Mouse (Mus musculus) forebrain, embryonic 16.5 days (tissue): ENCODE measurements around the gene Esyt2. TPM values are rescaled to one million over a fixed set of nuclear protein-coding genes. Genes with fewer than 3 reads are reported as not detected.
"Not testable (repeated sequence)": the region's sequence is repeated elsewhere in the genome, so short reads cannot be mapped to it uniquely, and the experiment has no call there.

Experiments
- ATAC-seq: fragments of 200-750 bp; cut with Nextera tagmentation; 2 replicates; pipeline ENCODE4 v1.8.0; 2017; ENCODE audit warnings: mild to moderate bottlenecking, moderate library complexity
- H3K27ac ChIP-seq: fragments of 300-500 bp; sonication (generic); 2 replicates; pipeline ENCODE4 v1.5.1; 2014; ENCODE audit warnings: low read length, control low read depth
- H3K27me3 ChIP-seq: fragments of 300-500 bp; sonication (generic); replicated peaks from 2 replicates; pipeline ENCODE4 v1.6.1; 2014; ENCODE audit warnings: low read length; ENCODE audit not compliant: control insufficient read depth, insufficient read depth
- H3K36me3 ChIP-seq: fragments of 300-500 bp; sonication (generic); 2 replicates; pipeline ENCODE4 v1.6.1; 2014; ENCODE audit not compliant: control insufficient read depth, insufficient read depth
- H3K4me1 ChIP-seq: fragments of 300-500 bp; sonication (generic); replicated peaks from 2 replicates; pipeline ENCODE4 v1.6.1; 2014; ENCODE audit warnings: low read length; ENCODE audit not compliant: control insufficient read depth, insufficient read depth
- H3K4me2 ChIP-seq: fragments of 300-500 bp; sonication (generic); 2 replicates; pipeline ENCODE4 v1.6.1; 2014; ENCODE audit warnings: mild to moderate bottlenecking, low read length, control low read depth
- H3K4me3 ChIP-seq: fragments of 300-500 bp; sonication (generic); replicated peaks from 2 replicates; pipeline ENCODE4 v1.5.1; 2014; ENCODE audit warnings: mild to moderate bottlenecking, low read length, control low read depth
- H3K9ac ChIP-seq: fragments of 300-500 bp; sonication (generic); replicated peaks from 2 replicates; pipeline ENCODE4 v1.6.1; 2014; ENCODE audit warnings: low read depth, low read length, control low read depth
- H3K9me3 ChIP-seq: fragments of 300-500 bp; sonication (generic); 2 replicates; pipeline ENCODE4 v1.6.1; 2016; ENCODE audit warnings: low read length; ENCODE audit not compliant: control insufficient read depth
- WGBS: fragments of 180-500 bp; shearing (Covaris S2); extraction: QIAGEN DNeasy Blood & Tissue Kit; methylation state at CpG from one replicate; pipeline ENCODE4 v1.1.7; 2014; 5-methylcytosine and 5-hydroxymethylcytosine counted together
- polyA plus RNA-seq: library from polyadenylated mRNA; unstranded; fragments of >200 nt; fragmentation: Nextera tagmentation; extraction: Ambion mirVana; gene quantifications from 2 replicates; pipeline ENCODE4 v1.2.1, GENCODE M21; 2015

Esyt2 gene
- polyA plus RNA-seq, 1 experiment from 2014 or later: 12.9 TPM

DNA sequence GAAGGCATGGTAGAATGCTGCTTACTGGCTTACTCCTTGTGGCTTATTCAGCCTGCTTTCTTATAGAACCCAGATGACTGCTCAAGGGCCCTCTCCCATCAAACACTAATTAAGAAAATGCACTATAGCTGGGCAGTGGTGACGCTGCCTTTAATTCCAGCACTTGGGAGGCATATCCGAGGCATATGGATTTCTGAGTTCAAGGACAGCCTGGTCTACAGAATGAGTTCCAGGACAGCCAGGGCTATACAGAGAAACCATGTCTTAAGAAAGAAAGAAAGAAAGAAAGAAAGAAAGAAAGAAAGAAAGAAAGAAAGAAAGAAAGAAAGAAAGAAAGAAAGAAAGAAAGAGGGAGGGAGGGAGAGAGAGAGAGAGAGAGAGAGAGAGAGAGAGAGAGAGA, 5.9 kb upstream of the Esyt2 start, which contains the start of gene Gm11027:
Gm11027 (plus strand) TSS at position 301 of the 400 bp plus-strand sequence.
- H3K36me3 ChIP-seq, H3K9me3 ChIP-seq, H3K9ac ChIP-seq, H3K4me3 ChIP-seq, H3K4me2 ChIP-seq, ATAC-seq, H3K27me3 ChIP-seq, H3K4me1 ChIP-seq, H3K27ac ChIP-seq: not testable (repeated sequence)
- 79% methylated on average over 2 of the region's 2 CpGs for WGBS

DNA sequence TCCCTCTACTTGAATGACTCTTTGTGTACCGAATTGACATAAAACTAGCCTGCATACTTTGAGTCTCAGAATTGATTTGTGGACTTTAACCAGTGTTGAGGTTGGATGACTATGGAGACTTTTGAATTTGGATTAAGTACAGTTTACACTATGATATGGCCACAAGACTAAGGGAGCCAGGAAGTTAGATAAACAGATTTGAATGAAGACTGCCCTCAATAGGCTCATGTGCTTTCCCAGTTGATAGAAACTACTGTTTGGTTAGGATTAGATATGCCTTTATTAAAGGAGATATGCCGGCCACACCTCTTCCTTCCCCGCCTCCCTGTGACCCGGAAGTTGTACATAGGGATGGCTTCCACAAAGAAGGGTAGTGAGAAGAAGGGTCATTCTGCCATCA, 5.4 kb upstream of the Esyt2 start:
- no peaks in the 10 kb centered on the region for H3K27me3 ChIP-seq
- no peak overlapping the region for H3K4me2 ChIP-seq
- 0 out of 2 replicates have a peak, but pooled peaks cover 4% of the 10 kb centered on the region for H3K4me1 ChIP-seq
- no peak for ATAC-seq
- no peak overlapping the region for H3K9ac ChIP-seq
- H3K27ac ChIP-seq: no peak overlapping the region
- H3K4me3 ChIP-seq: no peak overlapping the region
- no peaks in the 10 kb centered on the region for H3K36me3 ChIP-seq
- no peaks in the 10 kb centered on the region for H3K9me3 ChIP-seq
- 93% methylated on average over 4 of the region's 4 CpGs for WGBS

DNA sequence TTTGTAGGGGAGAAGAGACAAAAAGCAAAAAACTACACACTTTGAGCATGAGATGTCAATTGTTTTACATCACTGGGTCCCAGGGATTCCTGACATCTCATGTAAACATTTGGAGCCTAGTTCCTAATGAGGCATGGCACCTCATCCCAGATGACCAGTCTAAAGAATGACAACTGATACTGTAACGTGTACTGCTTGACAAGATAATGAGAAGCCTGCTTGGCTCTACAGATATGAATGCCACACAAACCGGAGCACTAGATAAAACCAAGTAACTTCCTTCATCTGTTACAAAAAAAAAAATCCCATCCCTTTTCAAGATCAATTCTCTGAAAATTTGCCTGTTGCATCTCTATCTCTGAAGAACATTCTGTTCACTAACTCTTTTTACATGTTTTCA, 4.0 kb upstream of the Esyt2 start:
- Histone ChIP-seq H3K4me2 (no peak overlapping the region), H3K27ac (no peak overlapping the region), H3K9ac (no peak overlapping the region), H3K4me3 (no peak overlapping the region), H3K27me3 (no peaks in the 10 kb centered on the region), H3K4me1 (peaks cover 7% of the 10 kb centered on the region), H3K9me3 (no peaks in the 10 kb centered on the region), H3K36me3 (no peaks in the 10 kb centered on the region)
- ATAC-seq: no peak
- 76% methylated on average over 2 of the region's 2 CpGs for WGBS

DNA sequence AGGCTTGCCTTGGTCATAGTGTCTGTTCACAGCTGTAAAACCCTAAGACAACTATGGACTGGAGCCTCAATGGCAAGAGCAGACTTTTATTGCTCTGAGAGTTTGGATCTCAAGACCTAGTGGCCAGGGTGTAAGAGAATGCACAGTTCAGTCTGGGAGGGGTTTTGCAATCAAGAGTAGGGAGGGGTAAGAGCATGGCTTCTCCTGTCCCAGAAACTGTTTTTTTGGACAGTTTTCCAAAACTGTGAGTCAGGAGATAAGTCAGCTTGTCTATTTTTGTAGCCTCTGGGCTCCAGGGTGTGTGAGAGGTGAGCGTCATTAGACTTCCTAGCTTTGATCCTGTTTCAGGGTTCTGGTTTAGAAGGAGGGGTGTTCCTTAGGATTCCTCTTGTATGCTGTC, 2.5 kb upstream of the Esyt2 start:
- no peak overlapping the region for H3K9ac ChIP-seq
- H3K4me3 ChIP-seq: no peak overlapping the region
- no peak for ATAC-seq
- peaks cover 9% of the 10 kb centered on the region for H3K4me1 ChIP-seq
- no peaks in the 10 kb centered on the region for H3K27me3 ChIP-seq
- H3K9me3 ChIP-seq: no peaks in the 10 kb centered on the region
- H3K4me2 ChIP-seq: no peak overlapping the region
- no peak overlapping the region for H3K27ac ChIP-seq
- no peaks in the 10 kb centered on the region for H3K36me3 ChIP-seq
- 88% methylated on average over 1 of the region's 1 CpGs for WGBS

DNA sequence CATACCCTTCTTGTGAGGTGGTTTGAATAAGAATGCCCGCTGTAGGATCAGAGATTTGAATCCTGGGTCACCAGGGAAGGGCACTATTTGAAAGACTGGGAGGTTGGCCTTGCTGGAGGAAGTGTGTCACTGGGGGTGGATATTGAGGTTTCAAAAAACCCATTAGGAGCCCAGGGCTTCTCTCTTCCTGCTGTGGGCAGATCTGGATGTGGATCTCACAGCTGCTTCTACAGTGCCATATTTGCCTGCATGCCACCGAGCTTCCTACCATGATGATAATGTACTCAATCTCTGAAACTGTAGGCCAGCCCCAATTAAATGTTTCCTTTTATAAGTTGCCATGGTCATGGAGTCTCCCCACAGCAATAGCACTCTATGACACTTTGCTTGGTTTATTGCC, 1.8 kb upstream of the Esyt2 start:
- H3K36me3 ChIP-seq: no peaks in the 10 kb centered on the region
- no peaks in the 10 kb centered on the region for H3K9me3 ChIP-seq
- no peak overlapping the region for H3K27ac ChIP-seq
- no peak overlapping the region for H3K4me2 ChIP-seq
- H3K4me3 ChIP-seq: no peak overlapping the region
- peaks cover 9% of the 10 kb centered on the region for H3K4me1 ChIP-seq
- no peaks in the 10 kb centered on the region for H3K27me3 ChIP-seq
- no peak overlapping the region for H3K9ac ChIP-seq
- ATAC-seq: no peak
- 95% methylated on average over 2 of the region's 2 CpGs for WGBS

DNA sequence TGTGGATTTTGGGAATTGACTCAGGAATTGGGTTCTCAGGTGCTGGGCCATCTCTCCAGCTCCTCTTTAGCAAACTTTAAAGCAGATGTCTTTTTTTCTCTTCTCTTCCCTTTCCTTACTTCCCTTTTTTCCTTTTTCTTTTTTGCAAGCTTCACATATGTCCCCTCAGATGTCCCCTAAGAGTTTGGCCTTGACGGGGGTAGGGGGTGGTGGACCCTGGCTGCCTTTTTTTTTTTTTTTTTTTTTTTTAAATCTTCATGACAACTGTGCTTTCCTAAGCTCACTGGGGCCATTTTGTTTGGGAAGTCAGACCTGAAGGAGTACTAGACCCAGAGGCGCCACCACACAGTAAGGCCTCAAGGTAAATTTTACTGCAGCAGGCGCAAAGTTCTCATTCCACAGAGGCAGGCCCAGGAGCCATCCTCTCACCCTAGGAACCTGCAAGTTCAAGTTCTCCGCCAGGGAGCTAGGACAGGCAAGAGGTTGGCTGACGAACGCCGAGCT, 795 bp upstream of the Esyt2 start:
- peak overlapping the region; percentile 97 for H3K9ac ChIP-seq
- H3K9me3 ChIP-seq: no peaks in the 10 kb centered on the region
- no peaks in the 10 kb centered on the region for H3K27me3 ChIP-seq
- H3K4me2 ChIP-seq: peak overlapping the region; percentile 70
- no peak for ATAC-seq
- under 1% methylated on average over 7 of the region's 7 CpGs for WGBS
- peak overlapping the region; percentile 98 for H3K27ac ChIP-seq
- peak overlapping the region; percentile 97 for H3K4me3 ChIP-seq
- H3K36me3 ChIP-seq: no peaks in the 10 kb centered on the region
- H3K4me1 ChIP-seq: peaks cover 9% of the 10 kb centered on the region

DNA sequence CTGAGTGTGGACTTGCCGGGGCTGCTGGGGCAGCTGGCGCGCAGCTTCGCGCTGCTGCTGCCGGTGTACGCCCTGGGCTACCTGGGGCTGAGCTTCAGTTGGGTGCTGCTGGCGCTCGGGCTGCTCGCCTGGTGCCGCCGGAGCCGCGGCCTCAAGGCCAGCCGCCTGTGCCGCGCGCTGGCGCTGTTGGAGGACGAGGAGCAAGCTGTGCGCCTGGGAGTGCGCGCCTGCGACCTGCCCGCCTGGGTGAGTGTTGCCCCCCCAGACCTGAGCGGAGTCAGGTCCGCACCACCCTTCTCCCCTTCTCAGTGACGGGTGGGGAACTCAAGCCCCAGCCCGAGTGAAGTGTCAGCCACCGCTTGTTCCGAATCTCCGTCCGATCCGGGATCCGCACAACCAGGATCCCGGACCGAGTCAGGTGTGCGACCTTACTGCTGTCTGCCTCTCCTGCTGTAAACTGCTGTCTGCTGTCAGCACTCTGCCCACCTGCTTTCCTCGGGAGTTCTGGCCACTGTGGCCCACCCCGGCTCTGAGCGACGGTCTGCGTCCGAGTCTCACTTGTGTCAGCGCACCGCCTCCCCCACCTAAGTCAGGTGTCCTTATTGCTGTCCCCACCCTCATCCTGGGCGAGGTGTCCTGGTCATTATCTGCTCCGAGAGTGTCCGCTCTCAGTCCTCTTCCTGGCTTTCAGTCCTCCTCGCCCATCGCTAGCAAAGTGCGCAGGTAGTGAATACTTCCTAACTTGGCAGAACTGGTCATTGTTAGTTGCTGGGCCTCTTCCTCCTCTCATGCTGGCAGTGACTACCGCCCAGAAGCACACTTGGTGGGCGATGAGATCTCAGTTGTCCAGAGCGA, 658 bp downstream of the Esyt2 start:
- Histone ChIP-seq H3K9me3 (no peaks in the 10 kb centered on the region), H3K4me1 (peaks cover 9% of the 10 kb centered on the region), H3K36me3 (no peaks in the 10 kb centered on the region), H3K4me2 (peak overlapping the region; percentile 96), H3K4me3 (peak overlapping the region; percentile 97), H3K9ac (peak overlapping the region; percentile 97), H3K27ac (peak overlapping the region; percentile 91), H3K27me3 (no peaks in the 10 kb centered on the region)
- no peak; the same call in 1 of the 2 replicates for ATAC-seq
- under 1% methylated on average over 49 of the region's 55 CpGs for WGBS

DNA sequence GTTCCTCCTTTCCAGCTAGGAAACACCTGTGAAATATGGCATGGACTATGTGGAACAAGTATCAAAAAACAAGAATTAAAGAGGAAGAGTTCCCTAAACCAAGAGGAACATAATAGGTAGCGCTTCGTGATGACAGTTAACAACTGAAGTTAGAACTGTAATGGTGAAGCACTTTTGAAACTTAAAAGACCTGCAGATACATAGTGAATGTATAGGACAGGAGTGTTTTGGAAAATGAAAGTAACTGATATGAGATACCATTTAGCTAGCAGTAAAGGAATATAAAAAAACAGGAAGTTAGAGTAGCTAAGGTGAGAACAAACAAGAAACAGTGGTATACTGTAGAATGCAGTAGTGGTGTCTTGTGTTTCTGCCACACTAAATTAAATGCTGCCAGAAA, 1.9 kb downstream of the Esyt2 start:
- Histone ChIP-seq H3K27me3 (no peaks in the 10 kb centered on the region), H3K9me3 (no peaks in the 10 kb centered on the region), H3K4me3 (no peak overlapping the region), H3K9ac (no peak overlapping the region), H3K27ac (no peak overlapping the region), H3K4me2 (no peak overlapping the region), H3K4me1 (peaks cover 9% of the 10 kb centered on the region), H3K36me3 (no peaks in the 10 kb centered on the region)
- WGBS: 89% methylated on average over 2 of the region's 2 CpGs
- ATAC-seq: no peak

DNA sequence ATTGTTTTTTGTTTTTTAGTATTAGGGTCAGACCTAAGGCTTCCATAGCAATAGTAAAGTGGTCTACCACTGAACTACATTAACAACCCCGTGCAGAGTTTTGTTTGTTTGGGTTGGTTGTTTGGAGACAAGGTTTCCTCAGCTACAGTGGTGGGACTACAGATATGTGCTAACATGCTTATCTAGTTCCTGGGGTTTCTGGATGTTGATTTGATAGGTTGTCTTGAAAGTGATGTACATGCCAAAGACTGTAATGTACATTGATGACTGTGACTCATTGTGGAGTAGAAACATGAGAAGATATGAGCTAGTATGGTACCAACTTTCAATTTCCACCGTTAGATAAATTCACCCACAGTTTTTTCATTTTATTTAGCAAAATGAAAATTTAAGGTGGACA, 2.5 kb downstream of the Esyt2 start:
- no peaks in the 10 kb centered on the region for H3K9me3 ChIP-seq
- H3K4me2 ChIP-seq: no peak overlapping the region
- H3K36me3 ChIP-seq: no peaks in the 10 kb centered on the region
- H3K27me3 ChIP-seq: no peaks in the 10 kb centered on the region
- no peak overlapping the region for H3K4me3 ChIP-seq
- no peak overlapping the region for H3K27ac ChIP-seq
- H3K9ac ChIP-seq: no peak overlapping the region
- H3K4me1 ChIP-seq: peaks cover 9% of the 10 kb centered on the region
- ATAC-seq: no peak
- 90% methylated on average over 2 of the region's 2 CpGs for WGBS
